Mouse (Mus musculus): Measurements from ENCODE around the gene Zfp536. TPM values are rescaled to one million over a fixed set of nuclear protein-coding genes. Genes with fewer than 3 reads are reported as not detected.

Zfp536 gene
- total and polyA plus RNA-seq, 3 experiments = 3.1 to 10.1 (median 7.7) TPM

DNA sequence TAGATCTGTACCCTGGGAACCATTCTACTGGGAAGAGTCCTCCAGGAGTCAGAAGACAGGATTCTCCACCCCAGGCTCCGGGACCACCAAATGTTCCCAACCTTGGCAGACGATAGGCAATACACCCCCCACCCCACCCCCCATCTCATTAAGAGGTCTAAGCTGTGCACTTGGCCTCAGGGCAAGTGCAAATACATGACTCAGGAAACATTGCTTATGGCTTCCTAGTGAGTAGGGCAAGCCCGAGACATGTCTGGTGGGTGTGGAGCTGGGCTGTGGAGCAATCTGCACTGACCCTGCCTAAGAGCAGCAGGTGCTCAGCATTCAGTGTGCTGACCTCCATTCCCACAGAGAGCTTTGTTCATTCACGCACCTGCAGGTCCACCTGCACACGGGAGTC, 78.4 kb downstream of the Zfp536 start:
- no peak overlapping the region for H3K27ac ChIP-seq
- H3K36me3 ChIP-seq (ENCODE audit: control insufficient read depth, insufficient read depth, low read length) = no peaks in the 10 kb centered on the region
- no peak for TF ChIP-seq EP300 (IDR thresholded peaks at IDR 0.05; ENCODE audit: insufficient read depth, low read depth, low read length)
- H3K4me1 ChIP-seq (ENCODE audit: control insufficient read depth, insufficient read depth, low read length) = no peaks in the 10 kb centered on the region
- no peaks in the 10 kb centered on the region for H3K79me2 ChIP-seq (replicated peaks; ENCODE audit: control insufficient read depth, insufficient read depth, low read length)
- intact Hi-C loops (cut with DNase I) = no loop called here
- no peaks in the 10 kb centered on the region for H3K27me3 ChIP-seq (ENCODE audit: control insufficient read depth, insufficient read depth, low read length)
- 80% methylated on average over 5 of the region's 5 CpGs for WGBS
- DNase-seq = no peak
- H3K4me3 ChIP-seq = no peak overlapping the region
- H3K9ac ChIP-seq (ENCODE audit: low read depth, low read length) = no peak overlapping the region

- intact Hi-C loops (cut with DNase I) = no loop called here
- Histone ChIP-seq H3K79me2 (replicated peaks; ENCODE audit: control insufficient read depth, insufficient read depth, low read length) (no peaks in the 10 kb centered on the region), H3K36me3 (ENCODE audit: control insufficient read depth, insufficient read depth, low read length) (no peaks in the 10 kb centered on the region), H3K9ac (ENCODE audit: low read depth, low read length) (no peak overlapping the region), H3K27ac (no peak overlapping the region), H3K4me3 (no peak overlapping the region), H3K27me3 (ENCODE audit: control insufficient read depth, insufficient read depth, low read length) (no peaks in the 10 kb centered on the region), H3K4me1 (ENCODE audit: control insufficient read depth, insufficient read depth, low read length) (no peaks in the 10 kb centered on the region)
- 81% methylated on average over 10 of the region's 10 CpGs for WGBS
- no peak for TF ChIP-seq CTCF (IDR thresholded peaks at IDR 0.05)
- no peak for DNase-seq
Measured at GRCm38 (mm10) chr7:37690606-37691005, 82.8 kb downstream of the Zfp536 start.

DNA sequence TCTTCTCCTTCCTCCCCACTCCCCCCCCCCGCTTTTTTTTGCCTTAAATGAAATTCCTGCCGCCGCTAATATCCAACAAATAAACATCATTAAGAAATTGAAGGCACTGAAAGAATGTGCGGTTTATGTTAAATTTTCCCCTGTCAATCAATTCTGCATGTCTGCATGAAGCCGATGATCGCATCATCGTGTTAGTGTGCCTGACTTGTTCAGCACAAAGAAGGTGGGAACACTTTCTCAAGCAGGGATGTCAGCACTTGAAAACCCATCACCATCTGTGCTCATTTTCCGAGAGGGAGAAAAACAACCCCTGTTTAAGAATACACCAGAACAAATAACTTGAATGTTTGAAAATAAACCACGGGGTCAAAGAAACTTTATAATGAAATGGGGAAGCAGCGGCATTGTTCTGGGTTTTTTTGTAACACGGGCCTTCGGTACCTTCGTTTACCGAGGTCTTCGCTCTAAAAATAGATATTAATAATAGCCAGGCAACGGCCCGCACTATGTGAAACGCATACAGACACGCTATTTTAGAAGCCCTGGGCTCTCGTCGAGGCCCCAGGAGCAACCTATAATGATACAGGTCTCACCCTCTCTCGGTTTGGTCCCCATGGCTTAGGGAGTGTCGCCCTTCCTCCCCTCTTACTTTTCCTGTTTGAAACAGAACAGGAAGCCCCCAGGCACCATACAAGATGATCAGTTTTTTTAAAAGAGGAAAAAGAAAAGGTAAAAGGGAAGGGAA, 83.7 kb downstream of the Zfp536 start:
- Histone ChIP-seq H3K27ac (no peak overlapping the region), H3K36me3 (ENCODE audit: control insufficient read depth, insufficient read depth, low read length) (no peaks in the 10 kb centered on the region), H3K4me3 (no peak overlapping the region), H3K9ac (ENCODE audit: low read depth, low read length) (no peak overlapping the region), H3K79me2 (replicated peaks; ENCODE audit: control insufficient read depth, insufficient read depth, low read length) (no peaks in the 10 kb centered on the region), H3K4me1 (ENCODE audit: control insufficient read depth, insufficient read depth, low read length) (no peaks in the 10 kb centered on the region), H3K27me3 (ENCODE audit: control insufficient read depth, insufficient read depth, low read length) (no peaks in the 10 kb centered on the region)
- intact Hi-C loops (cut with DNase I) = no loop called here
- DNase-seq = no peak
- WGBS = 63% methylated on average over 23 of the region's 23 CpGs
- no peak for TF ChIP-seq POLR2A (IDR thresholded peaks at IDR 0.05; ENCODE audit: insufficient read depth, low read depth, low read length)
- no peak for TF ChIP-seq CTCF (IDR thresholded peaks at IDR 0.05)
- no peak for TF ChIP-seq EP300 (IDR thresholded peaks at IDR 0.05; ENCODE audit: insufficient read depth, low read depth, low read length)

DNA sequence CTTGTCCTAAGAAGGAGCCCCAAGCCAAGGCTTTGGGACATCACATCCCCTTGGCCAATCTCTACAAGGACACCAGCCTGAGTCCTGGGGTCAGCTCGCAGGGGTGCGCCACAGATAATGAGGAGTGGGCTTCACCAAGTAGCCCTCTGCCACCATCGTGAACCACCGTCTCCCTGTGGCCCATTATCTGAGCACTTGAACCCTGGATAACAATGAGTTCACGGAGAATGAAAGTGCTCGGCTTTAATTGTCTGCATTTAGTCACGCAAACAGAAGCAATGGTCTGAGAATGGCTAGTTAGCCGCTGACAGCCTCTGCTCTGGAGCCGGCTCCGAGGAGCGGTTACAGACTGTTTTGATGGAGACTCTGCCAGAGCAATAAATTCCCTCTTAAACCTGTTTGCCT, 84.3 kb downstream of the Zfp536 start:
- Histone ChIP-seq H3K27ac (no peak overlapping the region), H3K27me3 (ENCODE audit: control insufficient read depth, insufficient read depth, low read length) (no peaks in the 10 kb centered on the region), H3K79me2 (replicated peaks; ENCODE audit: control insufficient read depth, insufficient read depth, low read length) (no peaks in the 10 kb centered on the region), H3K4me3 (no peak overlapping the region), H3K4me1 (ENCODE audit: control insufficient read depth, insufficient read depth, low read length) (no peaks in the 10 kb centered on the region), H3K36me3 (ENCODE audit: control insufficient read depth, insufficient read depth, low read length) (no peaks in the 10 kb centered on the region), H3K9ac (ENCODE audit: low read depth, low read length) (no peak overlapping the region)
- no peak for TF ChIP-seq CTCF (IDR thresholded peaks at IDR 0.05)
- no peak for TF ChIP-seq EP300 (IDR thresholded peaks at IDR 0.05; ENCODE audit: insufficient read depth, low read depth, low read length)
- TF ChIP-seq POLR2A (IDR thresholded peaks at IDR 0.05; ENCODE audit: insufficient read depth, low read depth, low read length) = no peak
- no peak for DNase-seq
- intact Hi-C loops (cut with DNase I) = no loop called here
- 76% methylated on average over 11 of the region's 11 CpGs for WGBS

DNA sequence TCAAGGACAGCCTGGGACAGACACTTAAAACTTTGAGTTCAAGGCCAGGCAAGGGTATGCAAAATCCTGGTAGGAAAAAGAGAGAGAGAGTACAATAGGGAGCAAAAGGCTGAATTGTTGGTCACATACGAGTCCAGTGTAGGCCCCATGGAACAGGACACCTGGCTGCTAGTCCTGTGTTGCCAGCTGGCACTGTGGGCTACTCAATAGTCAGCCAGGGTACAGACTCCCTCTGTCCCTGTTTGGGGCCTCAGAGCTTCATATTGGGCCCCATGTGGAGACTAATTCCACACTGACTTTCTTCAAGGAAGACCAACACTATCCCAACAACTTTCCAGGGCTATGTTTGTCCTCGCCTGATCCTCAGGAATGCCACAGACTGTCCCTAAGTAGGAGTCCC, 87.1 kb downstream of the Zfp536 start:
- Histone ChIP-seq H3K36me3 (ENCODE audit: control insufficient read depth, insufficient read depth, low read length) (no peaks in the 10 kb centered on the region), H3K9ac (ENCODE audit: low read depth, low read length) (no peak overlapping the region), H3K4me3 (no peak overlapping the region), H3K27me3 (ENCODE audit: control insufficient read depth, insufficient read depth, low read length) (no peaks in the 10 kb centered on the region), H3K4me1 (ENCODE audit: control insufficient read depth, insufficient read depth, low read length) (no peaks in the 10 kb centered on the region), H3K79me2 (replicated peaks; ENCODE audit: control insufficient read depth, insufficient read depth, low read length) (no peaks in the 10 kb centered on the region), H3K27ac (no peak overlapping the region)
- no peak for DNase-seq
- WGBS = 87% methylated on average over 2 of the region's 2 CpGs
- intact Hi-C loops (cut with DNase I) = no loop called here
- TF ChIP-seq CTCF (IDR thresholded peaks at IDR 0.05) = no peak

- TF ChIP-seq CTCF (IDR thresholded peaks at IDR 0.05) = no peak
- no peak for DNase-seq
- no peak overlapping the region for H3K27ac ChIP-seq
- H3K27me3 ChIP-seq (ENCODE audit: control insufficient read depth, insufficient read depth, low read length) = no peaks in the 10 kb centered on the region
- H3K36me3 ChIP-seq (ENCODE audit: control insufficient read depth, insufficient read depth, low read length) = no peaks in the 10 kb centered on the region
- no peak overlapping the region for H3K9ac ChIP-seq (ENCODE audit: low read depth, low read length)
- no peaks in the 10 kb centered on the region for H3K4me1 ChIP-seq (ENCODE audit: control insufficient read depth, insufficient read depth, low read length)
- WGBS = 83% methylated on average over 3 of the region's 3 CpGs
- no peaks in the 10 kb centered on the region for H3K79me2 ChIP-seq (replicated peaks; ENCODE audit: control insufficient read depth, insufficient read depth, low read length)
- intact Hi-C loops (cut with DNase I) = no loop called here
- H3K4me3 ChIP-seq = no peak overlapping the region
Measured at GRCm38 (mm10) chr7:37685247-37685646, 88.2 kb downstream of the Zfp536 start.

Measured in heart, adult 2 months (tissue).